Mouse (Mus musculus): ENCODE measurements around the gene Arpc4. TPM values are rescaled to one million over a fixed set of nuclear protein-coding genes. Genes with fewer than 3 reads are reported as not detected.

Arpc4 gene
- polyA plus RNA-seq, 1 experiment from 2014 or later, result 230 TPM

- 64% methylated on average over 4 of the region's 4 CpGs for WGBS
- Histone ChIP-seq H3K4me1 (ENCODE audit: control insufficient read depth, insufficient read depth, low read length) (peaks cover 4% of the 10 kb centered on the region), H3K27me3 (ENCODE audit: control insufficient read depth, insufficient read depth, low read length) (no peaks in the 10 kb centered on the region), H3K9ac (replicated peaks; ENCODE audit: low read depth, low read length) (no peak overlapping the region), H3K27ac (ENCODE audit: low read length) (no peak overlapping the region), H3K9me3 (ENCODE audit: control insufficient read depth, low read depth, low read length) (no peaks in the 10 kb centered on the region), H3K36me3 (ENCODE audit: control insufficient read depth, insufficient read depth, low read length) (no peaks in the 10 kb centered on the region), H3K4me3 (ENCODE audit: low read depth, low read length) (no peak overlapping the region), H3K4me2 (replicated peaks; ENCODE audit: low read depth, low read length) (no peak overlapping the region)
- ATAC-seq (ENCODE audit: insufficient number of reproducible peaks, insufficient read depth, low FRiP score, low read depth), result no peak
Observed at GRCm38 (mm10) chr6:113423000-113423399, 45.1 kb downstream of the Arpc4 start.

- ATAC-seq (ENCODE audit: insufficient number of reproducible peaks, insufficient read depth, low FRiP score, low read depth), result no peak
Observed at GRCm38 (mm10) chr6:113424187-113424586, 46.3 kb downstream of the Arpc4 start.

DNA sequence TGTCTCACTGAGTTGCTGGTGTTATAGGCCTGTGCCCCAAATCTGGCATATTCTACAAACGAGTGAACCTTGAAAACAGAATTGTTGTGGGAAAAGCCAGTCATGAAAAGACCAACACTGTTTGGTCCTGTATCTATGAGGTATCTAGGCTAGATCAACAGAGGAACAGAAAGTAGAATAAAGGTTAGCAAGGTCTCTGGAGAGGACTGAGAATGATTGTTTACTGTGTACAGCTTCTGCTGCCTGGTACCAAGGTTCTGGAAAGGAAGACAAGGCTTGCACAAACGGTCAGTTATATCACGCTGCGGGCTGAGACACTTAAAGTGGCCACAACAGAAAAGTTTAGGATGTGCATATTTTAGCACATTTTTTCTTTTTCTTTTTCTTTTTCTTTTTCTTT, 48.8 kb downstream of the Arpc4 start:
- no peaks in the 10 kb centered on the region for H3K4me1 ChIP-seq (ENCODE audit: control insufficient read depth, insufficient read depth, low read length)
- H3K4me3 ChIP-seq (ENCODE audit: low read depth, low read length), result no peak overlapping the region
- no peak for ATAC-seq (ENCODE audit: insufficient number of reproducible peaks, insufficient read depth, low FRiP score, low read depth)
- no peaks in the 10 kb centered on the region for H3K27me3 ChIP-seq (ENCODE audit: control insufficient read depth, insufficient read depth, low read length)
- no peak overlapping the region for H3K27ac ChIP-seq (ENCODE audit: low read length)
- 89% methylated on average over 4 of the region's 4 CpGs for WGBS
- no peak overlapping the region for H3K9ac ChIP-seq (replicated peaks; ENCODE audit: low read depth, low read length)
- no peak overlapping the region for H3K4me2 ChIP-seq (replicated peaks; ENCODE audit: low read depth, low read length)
- H3K36me3 ChIP-seq (ENCODE audit: control insufficient read depth, insufficient read depth, low read length), result no peaks in the 10 kb centered on the region
- H3K9me3 ChIP-seq (ENCODE audit: control insufficient read depth, low read depth, low read length), result no peaks in the 10 kb centered on the region

More at GRCm38 (mm10) chr6:113424187-113424586, 46.3 kb downstream of the Arpc4 start:
- H3K9me3 ChIP-seq (ENCODE audit: control insufficient read depth, low read depth, low read length), result no peaks in the 10 kb centered on the region
- no peak overlapping the region for H3K27ac ChIP-seq (ENCODE audit: low read length)
- no peak overlapping the region for H3K4me3 ChIP-seq (ENCODE audit: low read depth, low read length)
- no peaks in the 10 kb centered on the region for H3K4me1 ChIP-seq (ENCODE audit: control insufficient read depth, insufficient read depth, low read length)
- no peak overlapping the region for H3K9ac ChIP-seq (replicated peaks; ENCODE audit: low read depth, low read length)
- H3K36me3 ChIP-seq (ENCODE audit: control insufficient read depth, insufficient read depth, low read length), result no peaks in the 10 kb centered on the region
- no peak overlapping the region for H3K4me2 ChIP-seq (replicated peaks; ENCODE audit: low read depth, low read length)
- no peaks in the 10 kb centered on the region for H3K27me3 ChIP-seq (ENCODE audit: control insufficient read depth, insufficient read depth, low read length)
- WGBS, result 73% methylated on average over 7 of the region's 7 CpGs

DNA sequence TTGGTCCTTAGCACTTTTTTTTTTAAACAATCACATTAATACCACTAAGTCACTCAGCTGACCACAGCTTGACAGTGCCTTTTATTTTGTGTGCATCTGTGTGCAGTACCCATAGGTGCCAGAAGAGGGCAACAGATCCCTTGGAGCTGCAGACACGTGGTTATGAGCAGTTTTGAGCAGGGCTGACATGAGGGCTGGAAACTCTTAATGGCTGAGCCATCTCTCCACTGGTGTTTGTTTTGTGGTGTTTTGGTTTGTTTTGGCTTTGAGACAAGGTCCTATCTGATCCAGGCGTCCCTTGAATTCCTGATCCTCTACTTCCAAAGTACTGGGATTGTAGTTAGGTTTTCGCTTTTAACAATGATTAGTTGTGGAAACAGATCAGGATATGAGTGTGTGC, 49.5 kb downstream of the Arpc4 start:
- ATAC-seq (ENCODE audit: insufficient number of reproducible peaks, insufficient read depth, low FRiP score, low read depth), result no peak
- no peaks in the 10 kb centered on the region for H3K27me3 ChIP-seq (ENCODE audit: control insufficient read depth, insufficient read depth, low read length)
- WGBS, result 64% methylated on average over 3 of the region's 3 CpGs
- no peak overlapping the region for H3K4me2 ChIP-seq (replicated peaks; ENCODE audit: low read depth, low read length)
- no peaks in the 10 kb centered on the region for H3K4me1 ChIP-seq (ENCODE audit: control insufficient read depth, insufficient read depth, low read length)
- H3K27ac ChIP-seq (ENCODE audit: low read length), result no peak overlapping the region
- no peaks in the 10 kb centered on the region for H3K36me3 ChIP-seq (ENCODE audit: control insufficient read depth, insufficient read depth, low read length)
- H3K4me3 ChIP-seq (ENCODE audit: low read depth, low read length), result no peak overlapping the region
- no peaks in the 10 kb centered on the region for H3K9me3 ChIP-seq (ENCODE audit: control insufficient read depth, low read depth, low read length)
- H3K9ac ChIP-seq (replicated peaks; ENCODE audit: low read depth, low read length), result no peak overlapping the region

- Histone ChIP-seq H3K36me3 (ENCODE audit: control insufficient read depth, insufficient read depth, low read length) (no peaks in the 10 kb centered on the region), H3K27me3 (ENCODE audit: control insufficient read depth, insufficient read depth, low read length) (no peaks in the 10 kb centered on the region), H3K4me3 (ENCODE audit: low read depth, low read length) (no peak overlapping the region), H3K4me2 (replicated peaks; ENCODE audit: low read depth, low read length) (no peak overlapping the region), H3K9ac (replicated peaks; ENCODE audit: low read depth, low read length) (no peak overlapping the region), H3K27ac (ENCODE audit: low read length) (no peak overlapping the region), H3K4me1 (ENCODE audit: control insufficient read depth, insufficient read depth, low read length) (no peaks in the 10 kb centered on the region), H3K9me3 (ENCODE audit: control insufficient read depth, low read depth, low read length) (no peaks in the 10 kb centered on the region)
- WGBS, result 83% methylated on average over 16 of the region's 16 CpGs
- no peak for ATAC-seq (ENCODE audit: insufficient number of reproducible peaks, insufficient read depth, low FRiP score, low read depth)
Observed at GRCm38 (mm10) chr6:113428006-113428405, 50.1 kb downstream of the Arpc4 start.

- no peaks in the 10 kb centered on the region for H3K9me3 ChIP-seq (ENCODE audit: control insufficient read depth, low read depth, low read length)
- H3K36me3 ChIP-seq (ENCODE audit: control insufficient read depth, insufficient read depth, low read length), result no peaks in the 10 kb centered on the region
- H3K4me3 ChIP-seq (ENCODE audit: low read depth, low read length), result no peak overlapping the region
- no peaks in the 10 kb centered on the region for H3K4me1 ChIP-seq (ENCODE audit: control insufficient read depth, insufficient read depth, low read length)
- ATAC-seq (ENCODE audit: insufficient number of reproducible peaks, insufficient read depth, low FRiP score, low read depth), result no peak
- no peaks in the 10 kb centered on the region for H3K27me3 ChIP-seq (ENCODE audit: control insufficient read depth, insufficient read depth, low read length)
- H3K27ac ChIP-seq (ENCODE audit: low read length), result no peak overlapping the region
- 77% methylated on average over 3 of the region's 3 CpGs for WGBS
- H3K4me2 ChIP-seq (replicated peaks; ENCODE audit: low read depth, low read length), result no peak overlapping the region
- H3K9ac ChIP-seq (replicated peaks; ENCODE audit: low read depth, low read length), result no peak overlapping the region
Observed at GRCm38 (mm10) chr6:113429965-113430364, 52.0 kb downstream of the Arpc4 start.

DNA sequence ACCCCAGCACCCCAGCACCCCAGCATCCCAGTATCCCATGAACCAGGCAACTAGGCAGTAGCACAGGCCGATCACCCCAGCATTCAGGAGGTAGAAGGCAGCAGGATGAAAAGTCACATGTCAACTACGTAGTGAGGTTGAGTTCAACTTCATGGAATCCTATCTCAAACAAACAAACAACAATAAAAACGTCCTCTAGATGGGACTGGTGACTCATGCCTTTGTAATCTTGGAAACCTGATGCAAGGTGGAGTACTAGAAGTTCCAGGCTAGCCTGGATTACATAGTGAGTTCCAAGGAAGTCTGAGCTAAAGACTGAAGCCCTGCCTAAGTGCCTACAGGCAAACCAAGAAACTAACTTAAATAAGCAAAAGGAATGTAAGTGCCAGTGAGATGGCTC, 52.9 kb downstream of the Arpc4 start:
- H3K27me3 ChIP-seq (ENCODE audit: control insufficient read depth, insufficient read depth, low read length), result no peaks in the 10 kb centered on the region
- H3K4me2 ChIP-seq (replicated peaks; ENCODE audit: low read depth, low read length), result no peak overlapping the region
- H3K4me3 ChIP-seq (ENCODE audit: low read depth, low read length), result no peak overlapping the region
- no peaks in the 10 kb centered on the region for H3K36me3 ChIP-seq (ENCODE audit: control insufficient read depth, insufficient read depth, low read length)
- no peak for ATAC-seq (ENCODE audit: insufficient number of reproducible peaks, insufficient read depth, low FRiP score, low read depth)
- no peaks in the 10 kb centered on the region for H3K9me3 ChIP-seq (ENCODE audit: control insufficient read depth, low read depth, low read length)
- H3K4me1 ChIP-seq (ENCODE audit: control insufficient read depth, insufficient read depth, low read length), result no peaks in the 10 kb centered on the region
- 48% methylated on average over 3 of the region's 3 CpGs for WGBS
- H3K9ac ChIP-seq (replicated peaks; ENCODE audit: low read depth, low read length), result no peak overlapping the region
- H3K27ac ChIP-seq (ENCODE audit: low read length), result no peak overlapping the region

DNA sequence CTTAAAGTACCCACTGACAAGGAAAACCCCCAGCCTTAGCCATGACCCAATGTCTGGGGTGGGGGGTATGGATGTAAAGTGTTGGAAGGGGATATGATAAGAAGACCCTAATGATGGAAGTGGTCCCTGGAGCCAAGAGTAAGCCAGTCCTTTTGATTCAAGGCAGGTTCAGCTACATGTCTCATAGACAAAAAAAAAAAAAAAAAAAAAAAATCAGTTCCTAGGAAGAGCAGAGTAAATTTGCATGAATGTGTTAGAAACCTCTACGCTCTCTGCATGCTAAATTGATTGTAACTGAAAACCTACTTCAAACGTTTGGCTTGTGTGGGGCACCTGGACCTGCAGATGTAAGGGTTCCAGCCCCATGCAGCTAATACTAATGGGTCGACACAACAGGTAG, 53.9 kb downstream of the Arpc4 start:
- no peaks in the 10 kb centered on the region for H3K36me3 ChIP-seq (ENCODE audit: control insufficient read depth, insufficient read depth, low read length)
- H3K27ac ChIP-seq (ENCODE audit: low read length), result no peak overlapping the region
- WGBS, result 55% methylated on average over 3 of the region's 3 CpGs
- no peak overlapping the region for H3K9ac ChIP-seq (replicated peaks; ENCODE audit: low read depth, low read length)
- ATAC-seq (ENCODE audit: insufficient number of reproducible peaks, insufficient read depth, low FRiP score, low read depth), result no peak
- no peaks in the 10 kb centered on the region for H3K27me3 ChIP-seq (ENCODE audit: control insufficient read depth, insufficient read depth, low read length)
- no peaks in the 10 kb centered on the region for H3K4me1 ChIP-seq (ENCODE audit: control insufficient read depth, insufficient read depth, low read length)
- no peaks in the 10 kb centered on the region for H3K9me3 ChIP-seq (ENCODE audit: control insufficient read depth, low read depth, low read length)
- no peak overlapping the region for H3K4me2 ChIP-seq (replicated peaks; ENCODE audit: low read depth, low read length)
- no peak overlapping the region for H3K4me3 ChIP-seq (ENCODE audit: low read depth, low read length)

DNA sequence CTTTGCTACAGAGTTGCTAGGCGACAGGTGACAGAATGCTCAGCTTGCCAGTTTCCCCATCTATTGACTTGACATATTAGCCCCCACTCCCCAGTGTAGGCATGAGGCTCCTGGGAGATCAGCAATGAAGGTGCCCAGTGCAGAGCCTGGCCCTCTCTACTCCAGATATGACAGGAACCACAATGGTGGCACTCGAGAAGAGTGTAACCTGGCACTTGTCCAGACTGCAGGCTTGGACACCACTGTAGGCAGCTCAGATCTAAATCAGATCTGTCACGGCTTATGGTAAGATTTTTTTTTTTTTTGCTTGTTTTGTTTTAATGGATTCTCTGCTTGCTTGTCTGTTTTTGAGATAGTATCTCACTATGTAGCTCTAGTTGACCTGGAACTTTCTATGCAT, 55.7 kb downstream of the Arpc4 start:
- no peak overlapping the region for H3K4me2 ChIP-seq (replicated peaks; ENCODE audit: low read depth, low read length)
- no peaks in the 10 kb centered on the region for H3K27me3 ChIP-seq (ENCODE audit: control insufficient read depth, insufficient read depth, low read length)

More for the DNA sequence above, 55.7 kb downstream of the Arpc4 start:
- no peak overlapping the region for H3K4me3 ChIP-seq (ENCODE audit: low read depth, low read length)
- H3K36me3 ChIP-seq (ENCODE audit: control insufficient read depth, insufficient read depth, low read length), result no peaks in the 10 kb centered on the region
- no peaks in the 10 kb centered on the region for H3K9me3 ChIP-seq (ENCODE audit: control insufficient read depth, low read depth, low read length)
- WGBS, result 88% methylated on average over 3 of the region's 3 CpGs
- no peak overlapping the region for H3K9ac ChIP-seq (replicated peaks; ENCODE audit: low read depth, low read length)
- H3K4me1 ChIP-seq (ENCODE audit: control insufficient read depth, insufficient read depth, low read length), result no peaks in the 10 kb centered on the region
- ATAC-seq (ENCODE audit: insufficient number of reproducible peaks, insufficient read depth, low FRiP score, low read depth), result no peak
- no peak overlapping the region for H3K27ac ChIP-seq (ENCODE audit: low read length)

Measured in stomach, embryonic 14.5 days (tissue).